Mouse (Mus musculus) testis, adult 2 months (tissue): ENCODE data around the gene Olfr521. TPM values are rescaled to one million over a fixed set of nuclear protein-coding genes. Genes with fewer than 3 reads are reported as not detected.
"Not testable (repeated sequence)": the region's sequence is repeated elsewhere in the genome, so short reads cannot be mapped to it uniquely, and the experiment has no call there.

Source experiments
- H3K27ac ChIP-seq: fragments of 200-500 bp; 2 replicates; pipeline ENCODE4 v1.5.1; 2012; ENCODE audit warnings: low read depth, low read length; ENCODE audit not compliant: control insufficient read depth, insufficient read depth
- H3K27me3 ChIP-seq: fragments of 200-500 bp; 2 replicates; pipeline ENCODE4 v1.6.1; 2012; ENCODE audit warnings: mild to moderate bottlenecking, low read length, moderate library complexity; ENCODE audit not compliant: control insufficient read depth, insufficient read depth
- H3K36me3 ChIP-seq: fragments of 200-500 bp; 2 replicates; pipeline ENCODE4 v1.6.1; 2012; ENCODE audit warnings: mild to moderate bottlenecking, low read length; ENCODE audit not compliant: control insufficient read depth, insufficient read depth
- H3K4me1 ChIP-seq: fragments of 200-500 bp; 2 replicates; pipeline ENCODE4 v1.6.1; 2012; ENCODE audit warnings: low read length; ENCODE audit not compliant: control insufficient read depth, insufficient read depth
- H3K4me3 ChIP-seq: fragments of 200-500 bp; 2 replicates; pipeline ENCODE4 v1.5.1; 2012; ENCODE audit warnings: low read depth, mild to moderate bottlenecking, low read length, moderate library complexity, mixed read lengths; ENCODE audit not compliant: control insufficient read depth
- CTCF ChIP-seq: fragments of 200-500 bp; IDR thresholded peaks from 2 replicates; pipeline ENCODE4 v1.5.1; 2012; ENCODE audit warnings: low read depth, mild to moderate bottlenecking, inconsistent platforms, low read length, moderate library complexity; ENCODE audit not compliant: control insufficient read depth, insufficient read depth, insufficient replicate concordance
- POLR2A ChIP-seq: fragments of 200-500 bp; IDR thresholded peaks from 2 replicates; pipeline ENCODE4 v1.6.1; 2012; ENCODE audit warnings: low read depth, mild to moderate bottlenecking, inconsistent platforms, low read length, moderate library complexity; ENCODE audit not compliant: control insufficient read depth
- polyA plus RNA-seq: library from polyadenylated mRNA; depleted of rRNA; stranded (reverse); fragments of >200 nt; gene quantifications from 2 replicates; pipeline ENCODE4 v1.2.3, GENCODE M21; 2012

Gene Olfr521
- polyA plus RNA-seq, 1 experiment, result not detected

DNA sequence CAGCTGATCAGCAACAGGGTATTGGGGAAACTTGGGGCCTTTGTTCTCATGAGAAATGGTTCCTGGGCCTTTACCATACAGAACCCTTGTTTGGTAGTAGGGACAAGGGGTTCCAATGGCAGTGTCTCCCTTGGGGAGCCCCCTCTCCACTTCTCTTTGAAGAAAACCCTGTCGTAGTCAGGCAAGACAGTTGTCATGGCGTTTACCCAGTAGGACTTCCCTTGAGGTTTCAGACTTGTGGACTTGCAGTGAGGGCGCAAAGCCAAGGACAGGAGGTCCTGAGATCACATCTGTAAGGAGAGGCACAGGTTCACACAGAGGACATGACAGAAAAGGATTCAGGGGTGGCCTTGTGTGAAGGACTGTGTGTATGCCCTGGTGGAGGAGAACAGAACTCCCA is 33.2 kb downstream of the Olfr521 start:
- no peaks in the 10 kb centered on the region for H3K36me3 ChIP-seq
- TF ChIP-seq CTCF, result no peak
- TF ChIP-seq POLR2A, result no peak
- no peak overlapping the region for H3K27ac ChIP-seq
- no peaks in the 10 kb centered on the region for H3K27me3 ChIP-seq
- no peak overlapping the region for H3K4me3 ChIP-seq
- no peaks in the 10 kb centered on the region; the same call in 1 of the 2 replicates for H3K4me1 ChIP-seq

GRCm38 (mm10) chr7:99797261-99797660 is 34.0 kb downstream of the Olfr521 start:
- H3K4me3 ChIP-seq, result no peak overlapping the region
- no peaks in the 10 kb centered on the region; the same call in 1 of the 2 replicates for H3K4me1 ChIP-seq
- H3K36me3 ChIP-seq, result no peaks in the 10 kb centered on the region
- H3K27me3 ChIP-seq, result no peaks in the 10 kb centered on the region
- H3K27ac ChIP-seq, result no peak overlapping the region
- TF ChIP-seq CTCF (no peak), POLR2A (no peak)

DNA sequence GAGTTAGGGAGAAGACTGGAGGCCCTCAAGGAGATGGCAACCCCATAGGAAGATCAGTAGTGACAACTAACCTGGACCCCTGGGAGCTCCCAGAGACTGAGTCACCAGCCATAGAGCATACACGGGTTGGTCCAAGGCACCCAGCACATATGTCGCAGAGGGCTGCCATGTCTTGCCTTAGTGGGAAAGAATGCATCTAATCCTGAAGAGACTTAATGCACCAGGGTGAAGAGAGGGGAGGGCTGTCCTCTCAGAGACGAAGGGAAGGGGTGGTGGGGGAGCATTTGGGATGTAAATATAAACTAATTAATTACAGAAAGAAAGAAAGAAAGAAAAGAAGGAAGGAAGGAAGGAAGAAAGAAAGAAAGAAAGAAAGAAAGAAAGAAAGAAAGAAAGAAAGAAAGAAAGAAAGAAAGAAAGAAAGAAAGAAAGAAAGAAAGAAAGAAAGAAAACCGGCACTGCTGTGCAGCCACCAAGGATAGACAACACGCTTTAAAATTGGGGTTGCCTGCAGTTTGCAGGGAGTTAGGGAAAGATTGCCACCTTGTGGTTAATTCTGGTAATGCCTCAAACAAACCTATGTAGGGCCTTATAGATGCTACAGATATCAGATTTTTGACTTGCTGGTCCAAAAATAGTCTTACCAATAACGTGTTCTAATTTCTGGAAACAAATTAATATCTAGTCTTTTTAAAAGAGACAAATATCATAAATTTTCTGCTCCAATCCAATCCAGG is 34.8 kb downstream of the Olfr521 start:
- no peak for TF ChIP-seq CTCF
- no peak for TF ChIP-seq POLR2A
- H3K36me3 ChIP-seq, result no peaks in the 10 kb centered on the region
- H3K27ac ChIP-seq, result no peak overlapping the region
- H3K27me3 ChIP-seq, result no peaks in the 10 kb centered on the region
- no peak overlapping the region for H3K4me3 ChIP-seq
- H3K4me1 ChIP-seq, result no peaks in the 10 kb centered on the region; the same call in 1 of the 2 replicates

DNA sequence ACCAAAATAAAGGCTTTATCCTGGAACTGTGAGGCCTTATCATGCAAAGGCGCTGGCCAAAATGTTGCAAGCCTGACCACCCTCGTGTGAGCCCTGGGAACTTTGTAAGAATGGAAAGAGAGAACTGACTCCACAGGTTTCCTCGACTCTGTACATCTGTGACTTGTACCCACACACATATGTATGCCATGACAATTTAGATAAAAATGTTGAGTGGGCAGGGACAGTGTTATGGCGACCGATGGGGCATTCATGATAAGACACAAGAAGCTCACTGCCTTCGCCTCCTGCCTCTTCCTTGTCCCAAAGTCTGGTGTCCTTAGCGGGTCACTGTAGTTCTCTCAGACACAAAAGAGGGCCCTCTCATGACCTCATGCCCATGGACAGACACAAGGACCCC is 35.8 kb downstream of the Olfr521 start:
- Histone ChIP-seq H3K27ac (no peak overlapping the region), H3K4me3 (no peak overlapping the region), H3K4me1 (no peaks in the 10 kb centered on the region; the same call in 1 of the 2 replicates), H3K27me3 (no peaks in the 10 kb centered on the region), H3K36me3 (no peaks in the 10 kb centered on the region)
- no peak for TF ChIP-seq CTCF
- no peak for TF ChIP-seq POLR2A

DNA sequence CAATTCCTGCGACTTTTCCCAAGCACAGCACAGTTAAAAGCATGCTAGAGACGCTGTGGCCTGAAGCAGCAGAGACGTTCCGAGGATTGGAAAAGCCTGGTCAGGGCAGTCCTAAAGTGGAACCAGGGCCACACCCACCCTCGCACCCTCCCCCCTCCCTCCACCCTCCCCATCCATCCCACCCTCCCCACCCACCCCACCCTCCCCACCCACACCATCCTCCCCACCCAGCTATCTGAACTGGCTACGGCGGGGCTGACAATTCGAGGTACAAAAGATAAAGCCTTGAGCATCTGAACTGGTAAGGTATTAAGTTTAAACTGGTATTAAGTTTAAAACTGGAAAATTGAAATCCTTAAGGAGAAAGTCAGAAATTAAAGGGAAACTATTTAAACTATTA is 40.2 kb downstream of the Olfr521 start:
- H3K36me3 ChIP-seq, result no peaks in the 10 kb centered on the region
- H3K4me1 ChIP-seq, result no peaks in the 10 kb centered on the region
- no peaks in the 10 kb centered on the region for H3K27me3 ChIP-seq
- H3K27ac ChIP-seq, result no peak overlapping the region
- no peak overlapping the region for H3K4me3 ChIP-seq
- TF ChIP-seq POLR2A, result no peak
- no peak for TF ChIP-seq CTCF

- not testable (repeated sequence) for H3K4me3 ChIP-seq, H3K36me3 ChIP-seq, H3K4me1 ChIP-seq, H3K27ac ChIP-seq, H3K27me3 ChIP-seq
Observed at GRCm38 (mm10) chr7:99804033-99804432, 40.7 kb downstream of the Olfr521 start.

GRCm38 (mm10) chr7:99805340-99805739 is 42.0 kb downstream of the Olfr521 start:
- Histone ChIP-seq H3K4me1 (no peaks in the 10 kb centered on the region), H3K27me3 (no peaks in the 10 kb centered on the region), H3K36me3 (no peaks in the 10 kb centered on the region), H3K4me3 (no peak overlapping the region), H3K27ac (no peak overlapping the region)
- TF ChIP-seq CTCF, result no peak
- TF ChIP-seq POLR2A, result no peak

DNA sequence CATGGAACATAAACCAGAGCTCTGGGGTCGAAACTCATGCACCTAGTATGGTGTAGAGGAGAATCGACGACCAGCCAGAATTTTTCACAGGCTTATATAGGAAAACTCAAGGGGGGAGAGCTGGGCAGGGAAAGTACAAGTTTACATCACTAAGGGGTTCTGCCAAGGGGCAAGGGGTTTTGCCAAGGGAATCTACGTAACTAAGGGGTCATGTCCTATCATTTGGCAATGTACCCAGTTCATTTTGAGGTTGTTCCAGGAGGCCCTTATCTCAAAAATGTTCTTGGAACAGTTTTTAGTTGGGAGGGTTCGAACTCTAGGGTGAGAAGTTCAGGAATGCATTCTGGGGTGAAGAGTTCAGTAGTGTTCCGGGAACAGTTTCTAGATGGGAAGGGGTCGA is 43.7 kb downstream of the Olfr521 start:
- H3K36me3 ChIP-seq, H3K27ac ChIP-seq, H3K4me3 ChIP-seq, H3K4me1 ChIP-seq, H3K27me3 ChIP-seq: not testable (repeated sequence)
